Mouse (Mus musculus): ENCODE measurements at regions not wholly inside any gene's neighbourhood (a gene's known extent, or its start where the extent isn't known, plus 50 kb on each side); places are given as distances from the start of the nearest gene placed in this dataset.
A peak's percentile ranks its signal among the peaks of the same experiment; 100 is the strongest.

DNA sequence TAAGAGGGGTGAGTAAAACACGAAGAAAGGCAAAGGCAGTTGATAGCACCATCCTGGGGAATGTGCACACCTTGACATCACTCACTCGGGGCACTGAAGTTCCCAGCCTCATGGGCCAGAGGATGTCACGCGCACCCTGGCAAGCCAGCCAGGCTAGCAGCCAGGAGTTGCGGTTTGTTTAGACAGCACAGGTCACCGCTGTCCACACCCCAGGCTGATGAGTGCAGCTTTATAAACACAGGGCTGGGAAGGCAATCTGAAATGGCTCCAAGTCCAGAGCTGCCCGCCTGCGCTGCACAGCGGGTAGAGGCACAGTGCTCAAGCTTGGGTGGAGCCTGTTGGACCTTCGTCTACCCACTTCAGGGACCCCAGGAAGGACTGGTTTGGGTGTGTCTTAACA is 216.8 kb downstream of the Bcor start:
- peak; percentile 47 to 53 for DNase-seq
- intact Hi-C loops (cut with DNase I) = loop anchor here (5.0 kb wide), 1 partner anchor 129 kb away; no protein-coding TSS in a partner anchor

DNA sequence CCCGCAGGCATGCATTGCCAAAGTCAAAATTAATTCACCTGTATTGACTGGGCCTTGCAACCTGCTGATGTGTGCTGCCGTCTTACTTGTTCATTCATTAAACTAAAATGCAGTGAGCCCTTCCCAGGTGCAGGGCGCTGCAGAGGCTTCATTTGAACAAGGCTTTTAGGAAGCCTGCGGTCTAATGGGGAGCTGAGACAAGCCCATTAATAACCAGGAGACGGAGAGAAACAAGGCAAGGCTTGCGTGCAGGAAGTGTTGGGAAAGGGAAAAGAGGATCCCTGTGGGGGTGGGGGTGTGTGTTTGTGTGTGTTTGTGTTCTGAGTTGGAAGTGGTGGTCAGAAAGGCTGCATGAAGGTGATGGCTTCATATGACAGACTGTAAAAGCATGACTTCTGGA is 215.6 kb downstream of the Bcor start:
- DNase-seq = no peak
- intact Hi-C loops (cut with DNase I) = loop anchor here (5.0 kb wide), 1 partner anchor 128 kb away; no protein-coding TSS in a partner anchor

DNA sequence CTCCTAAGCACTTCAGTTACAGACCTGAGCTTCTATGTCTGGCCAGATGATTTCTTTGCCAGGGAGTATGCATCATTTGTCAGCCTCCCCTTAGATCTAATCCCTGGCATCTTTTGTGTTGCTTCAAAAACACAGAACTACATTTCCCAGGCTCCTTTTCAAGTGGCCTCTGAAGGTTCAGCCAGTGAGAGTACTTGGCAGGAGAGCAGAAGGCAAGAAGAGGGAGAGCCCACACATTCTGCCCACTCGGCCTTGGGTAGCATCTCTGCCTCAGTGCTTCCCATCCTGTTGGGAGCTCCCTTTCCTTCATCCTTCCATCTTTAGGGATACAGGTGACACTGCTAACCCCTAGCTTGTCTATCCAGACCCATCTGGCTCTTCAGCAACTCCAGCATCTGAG is 214.9 kb downstream of the Bcor start:
- DNase-seq = no peak
- intact Hi-C loops (cut with DNase I) = no loop called here

DNA sequence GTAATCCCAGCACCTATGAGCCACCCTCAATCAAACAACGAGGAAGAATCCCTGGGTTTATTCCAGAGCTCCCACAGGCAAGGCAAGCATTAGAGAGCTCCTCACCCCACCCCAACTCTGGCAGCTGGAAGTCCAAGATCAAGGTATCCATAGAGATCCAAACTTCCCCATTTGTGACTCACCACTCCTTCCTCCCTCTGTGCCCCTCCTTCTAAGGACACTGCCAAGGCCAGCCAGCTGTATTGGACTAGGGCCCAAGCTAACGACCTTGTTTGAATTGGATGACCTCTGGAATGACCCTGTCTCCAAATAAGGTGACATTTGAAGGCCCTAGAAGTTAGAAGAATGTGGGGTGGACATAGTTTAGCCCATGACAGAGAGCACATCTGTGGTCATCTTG is 208.0 kb downstream of the Bcor start:
- intact Hi-C loops (cut with DNase I) = loop anchor here (5.0 kb wide), 2 partner anchors 130 to 200 kb away; no protein-coding TSS in a partner anchor
- DNase-seq = peak; percentile 23 to 24

- peak in 1 of 2 experiments; percentile 10 for DNase-seq
- intact Hi-C loops (cut with DNase I) = no loop called here
Measured at GRCm38 (mm10) chrX:11956194-11956593, 204.0 kb downstream of the Bcor start.

GRCm38 (mm10) chrX:11957011-11957410 is 203.1 kb downstream of the Bcor start:
- intact Hi-C loops (cut with DNase I) = no loop called here
- DNase-seq = no peak

DNA sequence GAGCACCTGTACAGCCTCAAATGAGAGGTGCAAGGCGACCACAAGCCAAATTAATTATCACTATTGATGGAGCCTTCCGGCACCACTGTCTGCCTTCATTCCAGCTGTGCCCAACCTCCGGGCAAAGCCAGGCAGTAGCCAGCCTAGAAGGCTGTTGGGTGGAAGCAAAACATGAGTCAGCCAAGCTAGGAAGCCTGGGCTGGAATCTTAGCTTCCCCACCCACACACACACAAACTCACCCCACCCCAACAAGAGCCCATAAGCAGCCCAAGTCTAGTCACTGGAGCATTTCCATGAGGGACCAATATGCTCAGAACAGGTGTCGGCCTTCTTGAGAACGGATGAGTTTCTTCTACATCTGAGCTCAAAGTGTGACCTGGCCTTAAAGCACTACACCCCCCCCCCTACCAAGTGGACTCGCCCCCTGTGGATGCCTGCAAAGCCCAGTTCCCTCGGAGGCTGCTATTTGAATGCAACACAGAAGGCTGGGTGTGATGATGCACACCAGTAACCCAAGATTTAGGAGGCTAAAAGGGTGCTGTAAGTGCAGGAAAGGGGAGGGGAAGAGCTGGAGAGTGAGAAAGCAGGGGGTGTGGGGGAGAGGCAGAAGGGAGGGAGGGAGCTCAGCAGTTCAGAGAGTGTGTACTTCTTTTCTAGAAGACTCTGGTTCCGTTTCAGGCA is 200.1 kb downstream of the Bcor start:
- DNase-seq = no peak
- intact Hi-C loops (cut with DNase I) = no loop called here

GRCm38 (mm10) chrX:11961350-11961749 is 198.8 kb downstream of the Bcor start:
- no peak for DNase-seq
- intact Hi-C loops (cut with DNase I) = no loop called here

- intact Hi-C loops (cut with DNase I) = no loop called here
- no peak for DNase-seq
Measured at GRCm38 (mm10) chrX:11964428-11964827, 195.7 kb downstream of the Bcor start.

DNA sequence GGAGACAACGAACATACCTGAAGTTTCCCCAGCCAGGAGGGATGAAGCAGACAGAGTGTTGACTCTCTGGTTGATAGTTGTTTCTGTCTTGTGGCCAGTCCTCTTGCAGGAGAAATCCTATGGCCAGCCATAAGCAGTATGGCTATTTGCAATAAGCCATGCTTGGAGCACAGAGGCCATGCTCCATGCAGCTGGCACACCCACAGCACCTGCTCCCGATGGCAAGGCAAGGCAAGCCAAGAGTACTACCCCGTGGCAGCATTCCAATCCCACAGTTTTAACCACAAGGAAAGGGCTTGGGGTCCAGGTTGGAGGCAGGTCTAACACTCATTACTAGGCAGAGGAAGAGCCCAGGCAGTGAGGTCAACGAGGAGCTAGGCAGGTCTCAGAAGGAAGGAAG is 181.5 kb downstream of the Bcor start:
- intact Hi-C loops (cut with DNase I) = no loop called here
- no peak for DNase-seq

GRCm38 (mm10) chrX:11983276-11983675 is 176.9 kb downstream of the Bcor start:
- no peak for DNase-seq
- intact Hi-C loops (cut with DNase I) = no loop called here

All from heart, postnatal 36 days (tissue).